Mouse (Mus musculus) C2C12 (cell line): ENCODE measurements around the gene Camta1.

Experiments
- CEBPB ChIP-seq: IDR thresholded peaks from one replicate; pipeline ENCODE4 v1.6.1; 2011; ENCODE audit warnings: low read depth, mild to moderate bottlenecking, control low read depth, moderate library complexity
- CTCF ChIP-seq: IDR thresholded peaks from one replicate; pipeline ENCODE4 v1.5.1; 2011; ENCODE audit not compliant: control insufficient read depth, insufficient read depth, insufficient read length
- FOSL1 ChIP-seq: IDR thresholded peaks from one replicate; pipeline ENCODE4 v1.8.0; 2011; ENCODE audit warnings: mild to moderate bottlenecking, low read length; ENCODE audit not compliant: poor library complexity, insufficient read depth, severe bottlenecking
- MAX ChIP-seq: IDR thresholded peaks from one replicate; pipeline ENCODE4 v1.6.1; 2011; ENCODE audit warnings: mild to moderate bottlenecking, control low read depth
- MYOD1 ChIP-seq: IDR thresholded peaks from one replicate; pipeline ENCODE4 v1.6.1; 2011; ENCODE audit warnings: low read depth; ENCODE audit not compliant: control insufficient read depth, insufficient read length
- MYOG ChIP-seq: IDR thresholded peaks from one replicate; pipeline ENCODE4 v1.6.1; 2011; ENCODE audit not compliant: control insufficient read depth, insufficient read length; ENCODE audit errors: extremely low read depth
- USF1 ChIP-seq: IDR thresholded peaks from one replicate; pipeline ENCODE4 v1.6.1; 2011; ENCODE audit warnings: low read depth, mild to moderate bottlenecking, control low read depth, moderate library complexity

GRCm38 (mm10) chr4:151713714-151714113 lies 148.0 kb downstream of the Camta1 start:
- TF ChIP-seq CTCF (no peak), MYOG (no peak), USF1 (no peak), MYOD1 (no peak), MAX (no peak), CEBPB (no peak), FOSL1 (no peak)
